Mouse (Mus musculus) heart, embryonic 11.5 days (tissue): ENCODE results near the gene BC030499. TPM values are rescaled to one million over a fixed set of nuclear protein-coding genes. Genes with fewer than 3 reads are reported as not detected.

Experiments
- ATAC-seq: fragments of 200-750 bp; cut with Nextera tagmentation; replicated peaks from 2 replicates; pipeline ENCODE4 v1.8.0; 2017; ENCODE audit warnings: moderate library complexity; ENCODE audit not compliant: insufficient number of reproducible peaks, low FRiP score, low TSS enrichment
- H3K27ac ChIP-seq: fragments of 300-500 bp; sonication (generic); 2 replicates; pipeline ENCODE4 v1.5.1; 2014; ENCODE audit warnings: mild to moderate bottlenecking, low read depth, low read length
- H3K27me3 ChIP-seq: fragments of 300-500 bp; sonication (generic); 2 replicates; pipeline ENCODE4 v1.6.1; 2014; ENCODE audit warnings: mild to moderate bottlenecking, low read length, mixed read lengths; ENCODE audit not compliant: control insufficient read depth, insufficient read depth
- H3K36me3 ChIP-seq: fragments of 300-500 bp; sonication (generic); 2 replicates; pipeline ENCODE4 v1.6.1; 2014; ENCODE audit warnings: mild to moderate bottlenecking, low read length, moderate library complexity, mixed read lengths; ENCODE audit not compliant: control insufficient read depth, insufficient read depth
- H3K4me1 ChIP-seq: fragments of 300-500 bp; sonication (generic); 2 replicates; pipeline ENCODE4 v1.6.1; 2014; ENCODE audit warnings: low read length; ENCODE audit not compliant: control insufficient read depth, insufficient read depth
- H3K4me2 ChIP-seq: fragments of 300-500 bp; sonication (generic); 2 replicates; pipeline ENCODE4 v1.6.1; 2014; ENCODE audit warnings: mild to moderate bottlenecking, moderate library complexity
- H3K4me3 ChIP-seq: fragments of 300-500 bp; sonication (generic); 2 replicates; pipeline ENCODE4 v1.5.1; 2014; ENCODE audit warnings: low read depth, low read length
- H3K9ac ChIP-seq: fragments of 300-500 bp; sonication (generic); 2 replicates; pipeline ENCODE4 v1.6.1; 2014; ENCODE audit warnings: mild to moderate bottlenecking, low read depth, low read length, moderate library complexity
- H3K9me3 ChIP-seq: fragments of 300-500 bp; sonication (generic); replicated peaks from 2 replicates; pipeline ENCODE4 v1.6.1; 2016; ENCODE audit warnings: low read length; ENCODE audit not compliant: control insufficient read depth
- WGBS: fragments of 180-500 bp; shearing (Covaris S2); extraction: QIAGEN DNeasy Blood & Tissue Kit; methylation state at CpG from one replicate; pipeline ENCODE4 v1.1.7; 2014; ENCODE audit not compliant: insufficient replicate concordance; 5-methylcytosine and 5-hydroxymethylcytosine counted together
- polyA plus RNA-seq: library from polyadenylated mRNA; unstranded; fragments of >200 nt; fragmentation: Nextera tagmentation; extraction: Ambion mirVana; gene quantifications from 2 replicates; pipeline ENCODE4 v1.2.1, GENCODE M21; 2014

Gene BC030499
- polyA plus RNA-seq, 1 experiment from 2014 or later: 0.17 TPM

GRCm38 (mm10) chr11:78332676-78333075, 42.0 kb downstream of the BC030499 start:
- H3K36me3 ChIP-seq: peaks cover 10% of the 10 kb centered on the region; the same call in 1 of the 2 replicates
- no peak overlapping the region for H3K27ac ChIP-seq
- H3K4me2 ChIP-seq: no peak overlapping the region
- no peak overlapping the region for H3K4me3 ChIP-seq
- H3K9me3 ChIP-seq: no peaks in the 10 kb centered on the region
- no peak for ATAC-seq
- H3K4me1 ChIP-seq: no peaks in the 10 kb centered on the region; the same call in 1 of the 2 replicates
- no peaks in the 10 kb centered on the region for H3K27me3 ChIP-seq
- H3K9ac ChIP-seq: no peak overlapping the region
- WGBS: 95% methylated on average over 12 of the region's 12 CpGs

DNA sequence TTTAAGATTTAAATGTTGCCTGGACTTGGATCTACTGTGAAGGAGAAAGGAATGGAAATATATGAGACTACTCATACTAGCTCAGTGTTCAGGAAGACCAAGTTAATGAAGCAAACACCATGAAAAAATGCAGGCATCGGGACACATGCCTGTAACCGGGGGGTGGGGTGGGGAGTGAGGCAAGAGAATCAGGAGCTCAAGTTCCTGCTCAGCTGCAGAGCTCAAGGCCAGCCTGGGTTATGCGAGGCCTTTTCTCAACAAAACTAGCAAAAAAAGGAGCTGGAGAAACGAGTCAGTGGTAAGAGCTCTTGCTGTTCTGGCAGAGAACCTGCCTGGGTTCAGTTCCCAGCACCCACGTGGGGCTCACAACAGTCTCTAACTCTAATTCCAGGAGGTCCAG, 43.4 kb downstream of the BC030499 start:
- no peaks in the 10 kb centered on the region for H3K27me3 ChIP-seq
- no peak overlapping the region for H3K9ac ChIP-seq
- H3K9me3 ChIP-seq: no peaks in the 10 kb centered on the region
- no peak overlapping the region for H3K4me3 ChIP-seq
- H3K4me2 ChIP-seq: no peak overlapping the region
- no peak overlapping the region for H3K27ac ChIP-seq
- H3K4me1 ChIP-seq: no peaks in the 10 kb centered on the region; the same call in 1 of the 2 replicates
- no peak for ATAC-seq
- 87% methylated on average over 5 of the region's 5 CpGs for WGBS
- H3K36me3 ChIP-seq: peaks cover 13% of the 10 kb centered on the region

GRCm38 (mm10) chr11:78337040-78337439, 46.4 kb downstream of the BC030499 start:
- 89% methylated on average over 8 of the region's 8 CpGs for WGBS
- Histone ChIP-seq H3K9ac (no peak overlapping the region), H3K4me1 (no peaks in the 10 kb centered on the region; the same call in 1 of the 2 replicates), H3K9me3 (no peaks in the 10 kb centered on the region), H3K4me2 (no peak overlapping the region), H3K36me3 (peaks cover 20% of the 10 kb centered on the region), H3K27ac (no peak overlapping the region), H3K4me3 (no peak overlapping the region), H3K27me3 (no peaks in the 10 kb centered on the region)
- no peak for ATAC-seq

GRCm38 (mm10) chr11:78341702-78342101, 51.1 kb downstream of the BC030499 start:
- H3K27me3 ChIP-seq: no peaks in the 10 kb centered on the region
- no peaks in the 10 kb centered on the region for H3K9me3 ChIP-seq
- 63% methylated on average over 12 of the region's 12 CpGs for WGBS
- H3K4me1 ChIP-seq: peaks cover 24% of the 10 kb centered on the region
- no peak overlapping the region for H3K4me2 ChIP-seq
- no peak for ATAC-seq
- H3K27ac ChIP-seq: no peak overlapping the region
- H3K9ac ChIP-seq: no peak overlapping the region
- H3K4me3 ChIP-seq: no peak overlapping the region
- peaks cover 10% of the 10 kb centered on the region; the same call in 1 of the 2 replicates for H3K36me3 ChIP-seq

GRCm38 (mm10) chr11:78343381-78344327, 53.0 kb downstream of the BC030499 start, which contains the start of gene Unc119:
Unc119 (plus strand) TSS chr11:78343482.
- Histone ChIP-seq H3K9me3 (no peaks in the 10 kb centered on the region), H3K27ac (peak within 1 kb of the TSS; percentile 79), H3K4me2 (peak within 1 kb of the TSS; percentile 83), H3K4me1 (peaks cover 24% of the 10 kb centered on the region), H3K4me3 (peak within 1 kb of the TSS; percentile 88), H3K27me3 (no peaks in the 10 kb centered on the region), H3K9ac (peak within 1 kb of the TSS; percentile 92), H3K36me3 (peaks cover 14% of the 10 kb centered on the region; the same call in 1 of the 2 replicates)
- WGBS: 2% methylated on average over 56 of the region's 66 CpGs
- ATAC-seq: peak; percentile 74

DNA sequence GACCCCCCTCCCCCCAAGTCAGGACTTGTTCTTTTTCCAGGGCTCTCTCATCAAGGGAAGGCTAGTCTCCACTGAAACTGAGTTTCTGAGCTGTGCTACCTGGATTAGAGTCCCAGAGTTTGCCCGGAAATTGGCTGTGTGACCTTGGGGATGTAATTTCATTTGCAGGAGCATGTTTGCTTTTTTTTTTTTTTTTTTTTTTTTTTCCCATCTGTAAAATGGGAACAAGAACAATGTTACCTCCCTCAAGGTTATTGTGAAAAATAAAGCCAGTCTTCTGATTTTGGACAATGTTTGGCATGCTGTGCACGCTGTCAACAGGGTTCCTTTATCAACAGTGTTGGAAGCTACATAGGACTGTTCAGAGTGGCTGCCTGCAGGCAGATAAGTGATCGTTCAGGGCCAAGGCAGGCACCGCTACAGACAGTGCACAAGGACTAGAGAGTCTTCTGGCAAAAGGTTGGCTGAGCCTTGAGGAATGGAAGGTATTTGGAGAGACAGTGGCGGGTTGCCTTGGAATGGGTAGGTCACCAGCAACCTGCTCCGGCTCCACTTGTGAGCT, 53.8 kb downstream of the BC030499 start:
- H3K27ac ChIP-seq: peak overlapping the region; percentile 30; the same call in 1 of the 2 replicates

DNA sequence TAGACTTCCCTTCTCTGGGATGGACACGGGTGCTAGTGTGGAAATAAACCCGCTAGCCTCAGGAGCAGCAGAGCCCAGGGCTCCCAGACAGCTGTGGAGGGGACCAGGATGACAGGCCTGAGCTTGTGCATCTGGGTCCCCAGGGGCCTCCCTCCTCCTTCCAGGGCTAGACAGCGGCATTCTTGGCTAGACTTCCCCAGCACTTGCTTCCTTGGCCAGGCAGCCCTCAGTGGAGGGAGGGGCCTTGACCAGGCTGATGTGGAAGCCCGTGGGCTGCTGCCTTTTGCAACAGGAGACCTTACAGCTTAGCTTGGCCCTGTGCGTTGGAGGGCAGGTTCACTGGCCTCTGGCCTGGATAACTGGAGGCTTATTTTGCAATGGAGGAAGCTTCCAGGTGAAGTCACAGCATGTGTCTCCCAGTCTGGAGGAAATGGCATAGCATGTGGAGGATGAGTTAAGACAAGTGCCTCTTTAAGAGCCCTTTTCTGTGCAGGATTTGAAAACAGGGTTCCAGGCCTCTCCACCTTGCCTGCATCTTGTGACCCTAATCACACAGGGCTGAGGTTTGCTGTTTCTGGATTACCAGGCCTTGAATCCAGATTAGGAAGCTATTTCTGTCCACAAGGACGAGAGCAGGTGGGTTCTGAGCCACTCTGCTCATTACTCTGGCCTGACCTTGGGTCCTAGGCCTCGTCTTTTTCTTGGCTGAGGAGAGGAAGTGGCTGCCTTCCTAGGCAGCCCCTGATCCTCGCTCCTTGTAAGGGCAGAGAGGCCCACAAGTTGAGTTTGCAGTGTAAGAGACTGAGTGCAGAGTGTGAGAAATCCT, 54.5 kb downstream of the BC030499 start:
- H3K9ac ChIP-seq: peak overlapping the region; percentile 24; the same call in 1 of the 2 replicates
- peak overlapping the region; percentile 51 for H3K27ac ChIP-seq
- peak overlapping the region; percentile 83 for H3K4me2 ChIP-seq
- no peaks in the 10 kb centered on the region for H3K9me3 ChIP-seq
- H3K4me3 ChIP-seq: peak overlapping the region; percentile 1; the same call in 1 of the 2 replicates
- 32% methylated on average over 8 of the region's 8 CpGs for WGBS
- peaks cover 5% of the 10 kb centered on the region; the same call in 1 of the 2 replicates for H3K36me3 ChIP-seq
- H3K4me1 ChIP-seq: peaks cover 34% of the 10 kb centered on the region
- H3K27me3 ChIP-seq: no peaks in the 10 kb centered on the region
- no peak for ATAC-seq

More for the DNA sequence above, 53.8 kb downstream of the BC030499 start:
- Histone ChIP-seq H3K4me1 (peaks cover 27% of the 10 kb centered on the region), H3K36me3 (peaks cover 7% of the 10 kb centered on the region; the same call in 1 of the 2 replicates), H3K9me3 (no peaks in the 10 kb centered on the region), H3K9ac (peak overlapping the region; percentile 4; the same call in 1 of the 2 replicates), H3K27me3 (no peaks in the 10 kb centered on the region), H3K4me2 (peak overlapping the region; percentile 83), H3K4me3 (peak overlapping the region; percentile 88)
- WGBS: 46% methylated on average over 6 of the region's 6 CpGs
- ATAC-seq: no peak

GRCm38 (mm10) chr11:78345801-78346200, 55.2 kb downstream of the BC030499 start:
- peaks cover 34% of the 10 kb centered on the region for H3K4me1 ChIP-seq

More at GRCm38 (mm10) chr11:78345801-78346200, 55.2 kb downstream of the BC030499 start:
- H3K9ac ChIP-seq: peak overlapping the region; percentile 24; the same call in 1 of the 2 replicates
- no peak overlapping the region for H3K4me3 ChIP-seq
- peaks cover 4% of the 10 kb centered on the region; the same call in 1 of the 2 replicates for H3K36me3 ChIP-seq
- no peak for ATAC-seq
- 65% methylated on average over 7 of the region's 7 CpGs for WGBS
- H3K9me3 ChIP-seq: no peaks in the 10 kb centered on the region
- peak overlapping the region; percentile 0; the same call in 1 of the 2 replicates for H3K4me2 ChIP-seq
- H3K27me3 ChIP-seq: no peaks in the 10 kb centered on the region
- peak overlapping the region; percentile 51; the same call in 1 of the 2 replicates for H3K27ac ChIP-seq
